Mouse (Mus musculus): ENCODE data around the gene Thy1.

- TF ChIP-seq MAX (IDR thresholded peaks at IDR 0.05; ENCODE audit: low read depth), result no peak
- TF ChIP-seq POLR2A (IDR thresholded peaks at IDR 0.05; ENCODE audit: insufficient read length, low read depth), result no peak
- no peak for TF ChIP-seq USF1 (IDR thresholded peaks at IDR 0.05; ENCODE audit: low read depth)
- no peak for TF ChIP-seq SRF (IDR thresholded peaks at IDR 0.05; ENCODE audit: control insufficient read depth, insufficient read length, low read depth)
- no peak for TF ChIP-seq TCF3 (IDR thresholded peaks at IDR 0.05; ENCODE audit: insufficient read length, low read depth)
- no peak for TF ChIP-seq CEBPB (IDR thresholded peaks at IDR 0.05; ENCODE audit: insufficient read depth, poor library complexity, severe bottlenecking)
Measured at GRCm38 (mm10) chr9:44070113-44070843, 27.1 kb downstream of the Thy1 start.
